Mouse (Mus musculus): Measurements from ENCODE around the gene Tnfrsf21. TPM values are rescaled to one million over a fixed set of nuclear protein-coding genes. Genes with fewer than 3 reads are reported as not detected.

The Tnfrsf21 gene
- polyA plus RNA-seq, 1 experiment from 2014 or later = 35.1 TPM

DNA sequence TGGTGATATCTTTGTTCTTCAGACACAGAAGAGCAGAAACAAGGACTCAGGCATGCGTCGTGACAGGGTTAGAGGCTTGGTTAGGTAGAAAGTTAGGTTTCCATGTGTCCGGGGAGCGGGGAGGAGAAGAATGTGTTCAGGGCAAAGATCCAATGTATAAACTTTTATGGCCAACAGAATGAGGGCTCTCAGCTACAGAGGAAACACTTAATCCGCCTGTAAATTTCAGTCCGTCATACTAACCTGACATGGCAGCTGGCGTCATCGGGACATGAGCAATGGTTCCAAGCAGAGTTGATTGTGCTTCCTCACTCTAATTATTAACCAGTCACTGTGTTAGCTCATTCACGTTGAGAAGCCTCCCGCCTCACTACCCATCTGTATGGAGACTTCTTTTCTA is 100.4 kb downstream of the Tnfrsf21 start:
- no peak overlapping the region for H3K27ac ChIP-seq (replicated peaks)
- no peaks in the 10 kb centered on the region for H3K36me3 ChIP-seq
- H3K4me3 ChIP-seq = no peak overlapping the region
- 0 out of 2 replicates have a peak, but pooled peaks cover 3% of the 10 kb centered on the region for H3K4me1 ChIP-seq
- no peaks in the 10 kb centered on the region for H3K9me3 ChIP-seq
- H3K27me3 ChIP-seq = no peaks in the 10 kb centered on the region
- H3K9ac ChIP-seq (replicated peaks) = no peak overlapping the region
- WGBS = 87% methylated on average over 10 of the region's 10 CpGs
- H3K4me2 ChIP-seq (replicated peaks) = no peak overlapping the region
- no peak for ATAC-seq (ENCODE audit: low FRiP score, low read depth)

DNA sequence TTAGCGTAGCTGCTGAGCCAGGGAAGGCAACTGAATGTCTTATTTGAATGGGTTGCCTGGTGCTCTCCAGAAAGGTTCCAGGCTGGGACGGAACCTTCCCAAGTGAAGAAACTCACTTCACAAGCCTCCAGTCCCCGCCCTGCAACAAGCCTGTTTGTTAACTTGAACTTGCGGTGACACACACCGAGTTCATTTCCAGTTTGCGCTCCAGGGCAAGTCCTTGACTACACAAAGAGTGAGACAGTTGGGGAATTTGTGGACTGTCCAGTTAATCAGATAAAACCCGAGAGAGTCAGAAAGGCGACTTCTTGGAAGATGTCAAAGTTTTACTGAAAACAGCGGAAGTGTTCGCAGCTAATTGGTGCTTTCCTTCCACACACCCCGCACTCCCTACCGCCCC is 103.1 kb downstream of the Tnfrsf21 start:
- ATAC-seq (ENCODE audit: low FRiP score, low read depth) = no peak
- no peak overlapping the region for H3K4me3 ChIP-seq

DNA sequence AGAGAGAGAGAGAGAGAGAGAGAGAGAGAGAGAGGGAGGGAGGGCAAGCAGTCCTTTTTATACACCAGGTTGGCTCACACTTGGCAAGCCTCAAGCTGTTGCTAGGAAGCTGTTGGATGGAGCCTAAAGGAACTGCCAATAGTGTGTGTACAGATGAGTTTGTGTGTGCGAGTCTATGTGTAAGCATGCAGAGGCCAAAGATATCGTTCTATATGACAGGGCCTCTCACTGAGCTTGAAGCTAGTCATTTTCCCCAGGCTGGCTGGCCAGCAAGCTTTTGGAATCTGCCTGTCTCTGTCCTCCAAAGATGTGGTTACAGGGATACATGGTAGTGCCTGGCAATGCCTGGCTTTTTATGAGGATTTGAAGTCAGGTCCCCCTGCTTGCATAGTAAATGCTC is 104.7 kb downstream of the Tnfrsf21 start:
- no peaks in the 10 kb centered on the region for H3K4me1 ChIP-seq
- ATAC-seq (ENCODE audit: low FRiP score, low read depth) = no peak
- H3K9ac ChIP-seq (replicated peaks) = no peak overlapping the region
- no peaks in the 10 kb centered on the region for H3K36me3 ChIP-seq
- 93% methylated on average over 2 of the region's 2 CpGs for WGBS
- H3K4me2 ChIP-seq (replicated peaks) = no peak overlapping the region
- H3K4me3 ChIP-seq = no peak overlapping the region
- no peaks in the 10 kb centered on the region for H3K27me3 ChIP-seq
- no peak overlapping the region for H3K27ac ChIP-seq (replicated peaks)
- H3K9me3 ChIP-seq = no peaks in the 10 kb centered on the region

More for the DNA sequence above, 103.1 kb downstream of the Tnfrsf21 start:
- H3K36me3 ChIP-seq = no peaks in the 10 kb centered on the region
- H3K27me3 ChIP-seq = no peaks in the 10 kb centered on the region
- no peak overlapping the region for H3K4me2 ChIP-seq (replicated peaks)
- no peaks in the 10 kb centered on the region for H3K9me3 ChIP-seq
- H3K27ac ChIP-seq (replicated peaks) = no peak overlapping the region
- 87% methylated on average over 12 of the region's 12 CpGs for WGBS
- H3K4me1 ChIP-seq = no peaks in the 10 kb centered on the region
- H3K9ac ChIP-seq (replicated peaks) = no peak overlapping the region

DNA sequence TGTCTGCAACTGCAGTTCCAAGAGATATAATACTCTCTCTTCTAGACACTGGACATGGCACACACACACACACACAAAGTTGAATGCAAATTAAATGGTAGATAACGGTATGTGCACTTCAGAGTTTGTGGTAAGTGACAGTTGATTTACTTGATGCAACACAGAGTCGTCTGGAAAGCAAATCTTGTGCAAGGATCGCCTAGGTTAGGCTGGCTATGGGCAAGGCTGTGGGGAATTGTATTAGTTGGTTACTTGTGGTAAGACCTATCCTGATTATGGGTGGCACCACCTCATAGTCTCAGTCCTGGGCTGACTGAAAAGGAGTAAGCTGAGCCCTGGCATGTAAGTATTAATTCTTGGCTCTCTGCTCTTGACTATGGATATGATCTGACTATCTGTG is 112.0 kb downstream of the Tnfrsf21 start:
- Histone ChIP-seq H3K9ac (replicated peaks) (no peak overlapping the region), H3K4me2 (replicated peaks) (no peak overlapping the region), H3K4me1 (no peaks in the 10 kb centered on the region), H3K27ac (replicated peaks) (no peak overlapping the region), H3K4me3 (no peak overlapping the region), H3K36me3 (no peaks in the 10 kb centered on the region), H3K27me3 (no peaks in the 10 kb centered on the region), H3K9me3 (no peaks in the 10 kb centered on the region)
- WGBS = 88% methylated on average over 3 of the region's 3 CpGs
- no peak for ATAC-seq (ENCODE audit: low FRiP score, low read depth)

DNA sequence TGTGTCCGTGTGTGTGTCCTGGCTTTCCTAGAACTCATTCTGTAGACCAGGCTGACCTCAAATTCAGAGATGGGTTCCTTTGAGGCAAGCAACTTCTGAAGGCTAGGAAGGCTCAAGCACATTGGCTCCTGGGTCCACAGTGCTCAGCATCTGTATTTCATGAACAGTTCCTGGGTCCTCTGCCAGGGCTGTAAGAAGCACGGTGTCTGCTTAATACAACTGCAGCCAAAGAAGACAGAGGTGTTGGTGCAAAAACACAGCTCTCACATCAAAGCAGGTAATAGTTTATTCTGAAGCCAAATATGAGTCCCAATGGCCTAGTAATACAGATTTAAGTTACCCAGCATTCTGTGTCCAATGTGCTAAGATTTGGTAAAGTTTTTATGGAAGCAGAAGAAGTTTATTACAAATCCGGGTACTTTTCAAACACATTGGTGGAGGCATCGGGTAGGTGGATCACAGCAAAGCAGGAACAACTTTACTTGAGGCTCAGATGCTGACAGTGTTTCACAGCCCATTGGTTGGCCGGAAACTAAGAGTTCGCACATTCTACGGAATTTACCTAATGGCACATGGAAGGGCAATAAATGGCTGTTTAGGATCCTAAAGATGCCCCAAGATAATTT is 112.7 kb downstream of the Tnfrsf21 start:
- no peak overlapping the region for H3K4me3 ChIP-seq
- ATAC-seq (ENCODE audit: low FRiP score, low read depth) = no peak
- WGBS = 91% methylated on average over 7 of the region's 7 CpGs
- no peaks in the 10 kb centered on the region for H3K9me3 ChIP-seq
- H3K27me3 ChIP-seq = no peaks in the 10 kb centered on the region
- no peak overlapping the region for H3K4me2 ChIP-seq (replicated peaks)
- H3K36me3 ChIP-seq = no peaks in the 10 kb centered on the region
- H3K9ac ChIP-seq (replicated peaks) = no peak overlapping the region
- no peak overlapping the region for H3K27ac ChIP-seq (replicated peaks)
- H3K4me1 ChIP-seq = no peaks in the 10 kb centered on the region

DNA sequence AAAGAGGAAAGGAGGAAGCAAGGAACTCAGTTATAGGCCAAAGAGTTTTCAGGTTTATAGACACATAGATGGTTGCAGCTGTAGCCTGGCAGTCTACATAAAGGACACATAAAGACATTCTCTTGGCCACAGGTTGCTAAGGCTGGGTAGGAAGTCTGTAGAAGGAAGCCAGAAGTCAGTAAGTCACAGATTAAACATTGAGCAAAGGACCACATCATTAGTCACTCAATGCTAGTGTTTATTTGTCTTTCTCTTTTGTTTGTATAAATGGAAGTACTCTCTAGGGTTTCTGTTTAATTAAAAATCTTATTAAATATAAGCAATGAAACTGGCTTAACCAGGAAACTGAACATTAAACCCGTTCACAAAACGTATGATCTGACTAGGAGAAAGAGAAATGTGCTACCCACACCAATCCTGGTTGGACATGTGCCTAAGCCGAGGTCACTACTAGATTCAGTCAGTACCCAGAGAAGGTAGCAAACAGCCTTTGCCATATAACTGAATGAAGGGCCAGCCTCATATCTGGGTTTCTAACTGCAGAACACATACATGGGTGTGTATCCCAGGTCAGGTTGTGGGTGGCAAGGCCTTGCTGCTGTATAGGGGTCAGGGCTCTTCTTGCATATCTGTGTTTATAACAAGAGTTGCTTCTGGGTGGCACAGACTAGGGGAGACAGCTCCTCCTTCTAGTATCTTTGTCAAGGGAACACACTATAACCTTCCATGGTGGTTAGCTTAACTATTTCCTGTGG is 113.9 kb downstream of the Tnfrsf21 start:
- no peaks in the 10 kb centered on the region for H3K9me3 ChIP-seq
- no peak overlapping the region for H3K4me2 ChIP-seq (replicated peaks)
- no peaks in the 10 kb centered on the region for H3K27me3 ChIP-seq
- H3K36me3 ChIP-seq = no peaks in the 10 kb centered on the region
- 88% methylated on average over 3 of the region's 3 CpGs for WGBS
- H3K27ac ChIP-seq (replicated peaks) = no peak overlapping the region
- H3K9ac ChIP-seq (replicated peaks) = no peak overlapping the region
- H3K4me3 ChIP-seq = no peak overlapping the region
- no peak for ATAC-seq (ENCODE audit: low FRiP score, low read depth)
- no peaks in the 10 kb centered on the region for H3K4me1 ChIP-seq

DNA sequence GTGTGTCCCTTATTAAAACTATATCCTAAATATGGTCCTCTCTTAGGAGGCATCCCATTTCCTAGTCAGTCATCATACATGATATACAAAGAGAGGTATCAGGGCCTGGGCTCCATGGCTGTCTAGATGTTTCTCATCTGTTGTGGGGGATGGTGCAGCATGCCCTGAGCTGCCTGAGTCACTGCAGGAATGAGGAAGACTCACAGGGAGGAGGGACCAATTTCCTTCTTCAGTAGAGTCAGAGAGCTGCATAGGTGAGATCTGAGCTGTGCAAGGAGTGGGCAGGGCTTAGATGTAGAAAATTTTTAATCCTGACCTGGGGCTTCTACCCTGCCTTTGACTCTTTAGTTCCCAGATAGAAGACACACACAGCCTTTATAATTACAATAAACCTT is 114.5 kb downstream of the Tnfrsf21 start:
- Histone ChIP-seq H3K4me1 (no peaks in the 10 kb centered on the region), H3K9ac (replicated peaks) (no peak overlapping the region), H3K27ac (replicated peaks) (no peak overlapping the region), H3K36me3 (no peaks in the 10 kb centered on the region), H3K27me3 (no peaks in the 10 kb centered on the region), H3K4me3 (no peak overlapping the region), H3K4me2 (replicated peaks) (no peak overlapping the region), H3K9me3 (no peaks in the 10 kb centered on the region)
- ATAC-seq (ENCODE audit: low FRiP score, low read depth) = no peak

DNA sequence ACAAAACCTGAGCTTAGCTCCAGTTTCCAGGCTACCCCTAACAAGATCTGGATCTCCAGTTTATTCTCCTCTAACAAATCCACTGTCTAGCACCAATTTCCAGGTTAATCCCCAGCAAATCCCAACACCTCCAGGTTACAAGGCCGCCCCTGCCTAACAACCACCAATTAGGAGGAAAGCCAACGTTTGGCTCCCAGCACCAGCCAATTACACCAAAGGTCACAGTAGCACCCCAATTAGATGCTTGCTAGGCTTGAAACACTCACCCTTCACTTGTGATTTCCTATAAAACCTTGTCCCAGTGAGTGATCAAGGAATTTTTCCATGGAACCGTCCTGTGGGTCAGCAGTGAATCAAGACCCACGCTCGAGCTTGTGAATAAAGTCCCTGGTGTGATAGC is 116.1 kb downstream of the Tnfrsf21 start:
- WGBS = 87% methylated on average over 5 of the region's 5 CpGs
- Histone ChIP-seq H3K36me3 (no peaks in the 10 kb centered on the region), H3K4me2 (replicated peaks) (no peak overlapping the region), H3K9me3 (no peaks in the 10 kb centered on the region), H3K27me3 (no peaks in the 10 kb centered on the region), H3K4me3 (no peak overlapping the region), H3K4me1 (no peaks in the 10 kb centered on the region), H3K9ac (replicated peaks) (no peak overlapping the region), H3K27ac (replicated peaks) (no peak overlapping the region)
- no peak for ATAC-seq (ENCODE audit: low FRiP score, low read depth)

DNA sequence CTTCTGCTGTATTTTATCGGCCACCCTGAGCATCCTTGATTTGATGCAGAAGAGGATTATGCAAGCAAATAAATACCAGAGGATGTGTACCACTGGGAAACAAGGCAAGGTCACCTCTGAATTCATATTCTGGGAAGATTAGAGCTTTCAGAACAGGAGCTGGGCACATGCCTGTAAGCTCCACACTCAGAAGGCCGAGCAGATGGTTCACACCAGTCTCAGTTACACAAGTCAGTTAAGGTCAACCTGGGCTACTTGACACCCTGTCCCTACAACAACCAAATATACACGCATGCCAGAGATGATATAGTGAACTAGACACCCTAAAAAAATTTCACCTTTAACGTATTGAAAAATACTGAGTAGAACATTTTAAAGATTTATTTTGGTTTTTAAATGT is 116.8 kb downstream of the Tnfrsf21 start:
- no peak overlapping the region for H3K4me3 ChIP-seq
- no peak for ATAC-seq (ENCODE audit: low FRiP score, low read depth)
- H3K4me2 ChIP-seq (replicated peaks) = no peak overlapping the region
- no peaks in the 10 kb centered on the region for H3K9me3 ChIP-seq
- no peaks in the 10 kb centered on the region for H3K4me1 ChIP-seq
- H3K27ac ChIP-seq (replicated peaks) = no peak overlapping the region
- WGBS = 92% methylated on average over 4 of the region's 4 CpGs
- H3K27me3 ChIP-seq = no peaks in the 10 kb centered on the region
- no peak overlapping the region for H3K9ac ChIP-seq (replicated peaks)
- H3K36me3 ChIP-seq = no peaks in the 10 kb centered on the region

DNA sequence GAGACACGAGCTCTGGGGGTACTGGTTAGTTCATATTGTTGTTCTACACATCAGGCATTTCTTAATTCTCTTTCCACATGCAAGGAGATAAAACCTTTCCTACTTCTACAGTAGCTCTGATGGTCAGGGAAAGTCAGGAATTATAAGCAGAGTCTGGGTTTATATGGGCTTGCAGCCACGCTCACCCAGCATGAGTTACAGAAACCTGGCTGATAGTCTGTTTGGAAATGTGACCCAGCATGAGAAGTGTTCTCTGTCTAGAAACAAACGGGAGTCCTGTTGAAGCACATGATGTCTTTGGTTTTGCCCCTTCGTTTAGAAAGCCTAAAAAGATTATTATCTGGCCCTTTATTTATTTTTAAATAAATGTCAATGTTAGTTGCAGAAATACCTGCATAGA is 118.6 kb downstream of the Tnfrsf21 start:
- Histone ChIP-seq H3K9me3 (no peaks in the 10 kb centered on the region), H3K4me3 (no peak overlapping the region), H3K27ac (replicated peaks) (no peak overlapping the region), H3K9ac (replicated peaks) (no peak overlapping the region), H3K27me3 (no peaks in the 10 kb centered on the region), H3K4me1 (no peaks in the 10 kb centered on the region), H3K4me2 (replicated peaks) (no peak overlapping the region), H3K36me3 (no peaks in the 10 kb centered on the region)
- ATAC-seq (ENCODE audit: low FRiP score, low read depth) = no peak
- 78% methylated on average over 4 of the region's 4 CpGs for WGBS

DNA sequence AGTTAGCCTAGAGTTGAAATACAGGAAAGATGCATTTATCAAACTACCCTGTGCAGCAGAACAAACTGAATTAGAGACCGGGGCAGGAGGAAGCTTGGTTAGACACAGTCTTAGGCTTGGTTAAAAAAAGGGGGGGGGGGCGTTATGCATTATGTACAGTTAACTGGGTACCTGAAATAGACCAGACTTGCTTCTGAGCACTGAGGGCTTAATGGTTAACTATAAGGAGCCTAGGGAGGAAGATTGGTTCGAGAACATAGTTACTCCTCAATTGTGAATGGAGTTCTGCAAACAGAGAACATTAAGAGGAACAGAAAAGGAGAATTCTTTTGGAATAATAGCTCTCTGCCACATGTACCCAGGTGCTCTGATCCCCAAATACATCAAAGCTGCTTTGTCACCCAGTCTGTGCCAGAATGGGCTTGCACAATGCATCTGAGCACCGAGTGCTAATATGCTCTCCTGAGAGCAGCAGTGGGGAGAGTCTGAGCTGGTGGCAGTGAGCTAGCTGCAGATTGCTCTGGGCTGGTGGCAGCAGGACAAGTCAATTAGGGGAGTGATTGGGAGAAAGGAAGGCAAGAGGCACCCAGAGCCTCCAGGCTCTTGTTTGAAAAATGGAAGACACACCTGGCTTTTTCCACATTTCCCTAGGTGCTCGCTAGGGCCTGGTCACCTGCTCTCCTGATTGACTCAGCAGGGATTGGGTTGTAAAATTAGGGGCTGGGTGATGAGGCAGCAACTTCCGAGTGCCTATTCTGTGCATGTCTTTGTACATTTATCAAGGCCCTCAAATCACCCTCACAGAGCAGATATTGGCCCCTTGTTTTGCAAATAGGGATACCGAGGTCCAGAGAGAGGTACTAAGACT is 119.3 kb downstream of the Tnfrsf21 start:
- peak; percentile 61 for ATAC-seq (ENCODE audit: low FRiP score, low read depth)
- WGBS = 59% methylated on average over 7 of the region's 7 CpGs
- H3K4me2 ChIP-seq (replicated peaks) = no peak overlapping the region

DNA sequence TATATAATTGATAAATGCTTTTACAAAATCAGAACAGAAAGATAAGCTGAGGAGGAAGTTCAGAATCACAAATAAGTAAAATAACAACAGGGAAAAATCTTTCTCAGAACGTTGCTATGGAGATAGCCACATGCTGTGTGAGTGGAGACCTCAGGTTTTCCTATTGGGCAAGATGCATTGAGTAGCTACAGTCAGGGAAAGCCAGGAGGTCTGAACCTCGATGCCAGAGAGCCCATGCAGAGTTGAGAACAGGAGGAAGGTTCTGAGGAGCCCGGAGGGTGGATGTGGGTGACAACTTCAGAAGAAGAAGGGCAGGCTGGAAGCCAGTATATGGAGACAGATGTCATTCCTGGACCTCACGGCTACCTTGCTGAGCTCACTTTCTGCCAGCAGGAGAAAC is 120.4 kb downstream of the Tnfrsf21 start:
- WGBS = 65% methylated on average over 4 of the region's 4 CpGs
- Histone ChIP-seq H3K27me3 (no peaks in the 10 kb centered on the region), H3K9me3 (no peaks in the 10 kb centered on the region), H3K4me3 (no peak overlapping the region), H3K4me1 (no peaks in the 10 kb centered on the region), H3K9ac (replicated peaks) (no peak overlapping the region), H3K27ac (replicated peaks) (no peak overlapping the region), H3K4me2 (replicated peaks) (no peak overlapping the region), H3K36me3 (no peaks in the 10 kb centered on the region)
- ATAC-seq (ENCODE audit: low FRiP score, low read depth) = no peak

More for the DNA sequence above, 119.3 kb downstream of the Tnfrsf21 start:
- no peak overlapping the region for H3K9ac ChIP-seq (replicated peaks)
- no peaks in the 10 kb centered on the region for H3K9me3 ChIP-seq
- no peaks in the 10 kb centered on the region for H3K27me3 ChIP-seq
- H3K36me3 ChIP-seq = no peaks in the 10 kb centered on the region
- H3K4me3 ChIP-seq = no peak overlapping the region
- no peak overlapping the region for H3K27ac ChIP-seq (replicated peaks)
- H3K4me1 ChIP-seq = no peaks in the 10 kb centered on the region
